Mouse (Mus musculus): ENCODE results near the gene Ern2. TPM values are rescaled to one million over a fixed set of nuclear protein-coding genes. Genes with fewer than 3 reads are reported as not detected.

Ern2 gene
- total and polyA plus RNA-seq, 3 experiments, result not detected

GRCm38 (mm10) chr7:122189484-122189883, 3.5 kb upstream of the Ern2 start:
- dilution Hi-C loops (cut with MboI; ENCODE audit: extremely low pct_ligation_motif_present, extremely low pct_unique_long_range_greater_than_20kb, low sequenced_read_pairs), result no loop called here
- in situ Hi-C loops (cut with MboI; ENCODE audit: low pct_ligation_motif_present, low pct_unique_long_range_greater_than_20kb, low sequenced_read_pairs), result loop anchor here (25.0 kb wide), 1 partner anchor 723 kb away; no protein-coding TSS in a partner anchor

GRCm38 (mm10) chr7:122184569-122184968, 1.4 kb downstream of the Ern2 start:
- Histone ChIP-seq H3K4me1 (ENCODE audit: control insufficient read depth in 1 of 2, insufficient read depth in 2 of 2) (no peaks in the 10 kb centered on the region), H3K9ac (ENCODE audit: insufficient read depth, low read depth) (no peak overlapping the region), H3K9me3 (replicated peaks; ENCODE audit: low read length) (no peaks in the 10 kb centered on the region), H3K36me3 (replicated peaks in 1 of 2; ENCODE audit: control insufficient read depth in 1 of 2, insufficient read depth in 1 of 2, low read length in 1 of 2) (no peaks in the 10 kb centered on the region), H3K4me3 (replicated peaks in 1 of 3; ENCODE audit: low read depth in 2 of 3, low read length in 2 of 3, poor library complexity in 1 of 3) (no peak overlapping the region), H3K79me2 (replicated peaks; ENCODE audit: control insufficient read depth, extremely low read depth, insufficient read depth, poor library complexity, severe bottlenecking) (no peaks in the 10 kb centered on the region), H3K4me2 (ENCODE audit: insufficient read depth, low read depth, poor library complexity, severe bottlenecking) (no peak overlapping the region), H3K27ac (ENCODE audit: insufficient read depth, low read depth) (no peak overlapping the region), H3K27me3 (replicated peaks) (peaks cover 17% of the 10 kb centered on the region)
- dilution Hi-C loops (cut with MboI; ENCODE audit: extremely low pct_ligation_motif_present, extremely low pct_unique_long_range_greater_than_20kb, low sequenced_read_pairs) (no loop called here), in situ Hi-C loops (cut with MboI; ENCODE audit: low pct_ligation_motif_present, low pct_unique_long_range_greater_than_20kb, low sequenced_read_pairs) (loop anchor here (25.0 kb wide), 1 partner anchor 728 kb away; no protein-coding TSS in a partner anchor)
- no peak for TF ChIP-seq EP300 (IDR thresholded peaks at IDR 0.05; ENCODE audit: low read length)
- no peak for TF ChIP-seq MAX (IDR thresholded peaks at IDR 0.05; ENCODE audit: low read length)
- TF ChIP-seq USF2 (conservative IDR thresholded peaks at IDR 0.05; ENCODE audit: low read depth, low read length), result no peak
- no peak for TF ChIP-seq JUND (conservative IDR thresholded peaks at IDR 0.05; ENCODE audit: low read depth, low read length)
- no peak for TF ChIP-seq CHD2 (IDR thresholded peaks at IDR 0.05; ENCODE audit: low read length)
- no peak for TF ChIP-seq E2F4 (IDR thresholded peaks at IDR 0.05; ENCODE audit: insufficient replicate concordance, low read depth, low read length)
- TF ChIP-seq JUN (IDR thresholded peaks at IDR 0.05; ENCODE audit: insufficient read depth, low read depth, low read length), result no peak
- TF ChIP-seq IRF4 (IDR thresholded peaks at IDR 0.05; ENCODE audit: low read depth, low read length), result no peak
- no peak for TF ChIP-seq CTCF (conservative IDR thresholded peaks at IDR 0.05 in 1 of 2, IDR thresholded peaks at IDR 0.05 in 1 of 2; ENCODE audit: low read depth in 2 of 2, low read length in 2 of 2)
- DNase-seq (ENCODE audit: extremely low read depth), result no peak

More at GRCm38 (mm10) chr7:122189484-122189883, 3.5 kb upstream of the Ern2 start:
- Histone ChIP-seq H3K36me3 (replicated peaks in 1 of 2; ENCODE audit: control insufficient read depth in 1 of 2, insufficient read depth in 1 of 2, low read length in 1 of 2) (no peaks in the 10 kb centered on the region), H3K4me1 (ENCODE audit: control insufficient read depth in 1 of 2, insufficient read depth in 2 of 2) (no peaks in the 10 kb centered on the region), H3K27me3 (replicated peaks) (peaks cover 8% of the 10 kb centered on the region), H3K9me3 (replicated peaks; ENCODE audit: low read length) (peaks cover 5% of the 10 kb centered on the region), H3K9ac (ENCODE audit: insufficient read depth, low read depth) (no peak overlapping the region), H3K4me3 (replicated peaks in 1 of 3; ENCODE audit: low read depth in 2 of 3, low read length in 2 of 3, poor library complexity in 1 of 3) (no peak overlapping the region), H3K79me2 (replicated peaks; ENCODE audit: control insufficient read depth, extremely low read depth, insufficient read depth, poor library complexity, severe bottlenecking) (no peaks in the 10 kb centered on the region), H3K4me2 (ENCODE audit: insufficient read depth, low read depth, poor library complexity, severe bottlenecking) (no peak overlapping the region), H3K27ac (ENCODE audit: insufficient read depth, low read depth) (no peak overlapping the region)
- DNase-seq (ENCODE audit: extremely low read depth), result peak; percentile 66
- TF ChIP-seq PAX5 (IDR thresholded peaks at IDR 0.05; ENCODE audit: low read length), result no peak
- no peak for TF ChIP-seq ZMIZ1 (IDR thresholded peaks at IDR 0.05; ENCODE audit: low read depth, low read length)
- no peak for TF ChIP-seq USF2 (conservative IDR thresholded peaks at IDR 0.05; ENCODE audit: low read depth, low read length)
- no peak for TF ChIP-seq POLR2AphosphoS2 (IDR thresholded peaks at IDR 0.05; ENCODE audit: low read depth, low read length)
- TF ChIP-seq SMC3 (IDR thresholded peaks at IDR 0.05; ENCODE audit: low read depth, low read length), result peak; percentile 61
- no peak for TF ChIP-seq JUND (conservative IDR thresholded peaks at IDR 0.05; ENCODE audit: low read depth, low read length)
- no peak for TF ChIP-seq BHLHE40 (IDR thresholded peaks at IDR 0.05; ENCODE audit: low read depth, low read length)
- peak; percentile 79 to 95 for TF ChIP-seq CTCF (conservative IDR thresholded peaks at IDR 0.05 in 1 of 2, IDR thresholded peaks at IDR 0.05 in 1 of 2; ENCODE audit: low read depth in 2 of 2, low read length in 2 of 2)
- TF ChIP-seq JUN (IDR thresholded peaks at IDR 0.05; ENCODE audit: insufficient read depth, low read depth, low read length), result no peak
- no peak for TF ChIP-seq KAT2A (IDR thresholded peaks at IDR 0.05; ENCODE audit: insufficient replicate concordance, low read length)
- TF ChIP-seq ELF1 (IDR thresholded peaks at IDR 0.05; ENCODE audit: low read depth, low read length), result no peak
- TF ChIP-seq POLR2A (IDR thresholded peaks at IDR 0.05; ENCODE audit: low read depth, low read length), result no peak
- peak; percentile 63 for TF ChIP-seq RAD21 (IDR thresholded peaks at IDR 0.05; ENCODE audit: low read depth, low read length)
- TF ChIP-seq EP300 (IDR thresholded peaks at IDR 0.05; ENCODE audit: low read length), result no peak
- TF ChIP-seq ZKSCAN1 (IDR thresholded peaks at IDR 0.05; ENCODE audit: borderline replicate concordance, low read depth, low read length), result no peak
- TF ChIP-seq MAFK (IDR thresholded peaks at IDR 0.05; ENCODE audit: insufficient replicate concordance, low read length), result no peak
- TF ChIP-seq NELFE (IDR thresholded peaks at IDR 0.05; ENCODE audit: low read depth, low read length), result no peak
- no peak for TF ChIP-seq CHD2 (IDR thresholded peaks at IDR 0.05; ENCODE audit: low read length)
- no peak for TF ChIP-seq NRF1 (IDR thresholded peaks at IDR 0.05; ENCODE audit: low read depth, low read length)
- no peak for TF ChIP-seq MYC (IDR thresholded peaks at IDR 0.05; ENCODE audit: low read depth, low read length)
- no peak for TF ChIP-seq UBTF (IDR thresholded peaks at IDR 0.05; ENCODE audit: low read depth, low read length)
- no peak for TF ChIP-seq ETS1 (conservative IDR thresholded peaks at IDR 0.05; ENCODE audit: low read depth, low read length)
- TF ChIP-seq TCF12 (IDR thresholded peaks at IDR 0.05; ENCODE audit: low read depth, low read length), result no peak
- TF ChIP-seq MAX (IDR thresholded peaks at IDR 0.05; ENCODE audit: low read length), result no peak
- TF ChIP-seq ZC3H11A (IDR thresholded peaks at IDR 0.05; ENCODE audit: low read depth, low read length), result no peak
- TF ChIP-seq HCFC1 (IDR thresholded peaks at IDR 0.05; ENCODE audit: low read depth, low read length), result 0 out of 2 replicates have a peak, but pooled peaks have one; percentile 18
- TF ChIP-seq RCOR1 (conservative IDR thresholded peaks at IDR 0.05; ENCODE audit: low read depth, low read length), result no peak
- TF ChIP-seq GABPA (IDR thresholded peaks at IDR 0.05; ENCODE audit: insufficient replicate concordance, low read depth, low read length), result no peak
- TF ChIP-seq ZNF384 (IDR thresholded peaks at IDR 0.05; ENCODE audit: low read depth, low read length), result 0 out of 2 replicates have a peak, but pooled peaks have one; percentile 6

All from CH12.LX (cell line).